Mouse (Mus musculus) urinary bladder, postnatal 4 days (tissue): ENCODE measurements at regions not wholly inside any gene's neighbourhood (a gene's known extent, or its start where the extent isn't known, plus 50 kb on each side); places are given as distances from the start of the nearest gene placed in this dataset.

Source experiments
- DNase-seq, 2 experiments: peaks; one replicate each; pipeline ENCODE4 v3.0.0; 2021 to 2022; ENCODE audit warnings: low spot score in 2 of 2

DNA sequence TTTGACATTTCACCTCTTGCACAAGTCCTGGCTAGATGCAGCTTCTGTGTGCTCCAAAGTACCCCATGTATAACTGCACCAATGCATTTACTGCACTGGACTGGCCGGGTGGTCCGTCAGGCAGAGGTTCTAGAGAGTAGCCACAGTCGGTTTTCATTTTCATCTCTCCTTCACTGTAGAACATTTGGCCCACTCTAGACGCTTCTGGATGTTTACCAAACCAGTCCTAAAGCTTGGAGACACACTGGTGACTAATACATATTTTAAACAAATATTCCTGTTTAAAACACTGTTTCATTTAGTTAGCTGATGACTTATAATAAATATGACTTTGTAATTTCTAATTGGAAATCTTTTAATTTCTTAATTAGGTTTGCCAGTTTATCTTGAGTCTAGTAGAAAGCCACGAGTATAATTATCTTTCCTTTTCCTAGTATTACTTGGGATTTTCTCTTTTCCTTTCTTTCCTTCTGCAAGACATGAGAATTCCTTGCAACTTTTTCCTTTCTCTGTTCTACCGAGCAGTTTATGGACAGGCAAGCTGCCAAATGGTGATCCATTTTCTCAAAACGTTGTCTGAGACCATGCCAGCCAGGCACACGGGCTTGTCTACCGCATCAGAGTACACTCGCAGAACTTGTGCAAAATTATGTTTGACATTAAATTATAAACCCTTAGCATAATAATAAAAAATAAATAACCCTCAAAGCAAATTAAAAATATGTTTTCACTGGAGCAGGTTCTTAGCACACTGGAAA is 250.4 kb upstream of the Zeb2 start:
- no peak for DNase-seq

DNA sequence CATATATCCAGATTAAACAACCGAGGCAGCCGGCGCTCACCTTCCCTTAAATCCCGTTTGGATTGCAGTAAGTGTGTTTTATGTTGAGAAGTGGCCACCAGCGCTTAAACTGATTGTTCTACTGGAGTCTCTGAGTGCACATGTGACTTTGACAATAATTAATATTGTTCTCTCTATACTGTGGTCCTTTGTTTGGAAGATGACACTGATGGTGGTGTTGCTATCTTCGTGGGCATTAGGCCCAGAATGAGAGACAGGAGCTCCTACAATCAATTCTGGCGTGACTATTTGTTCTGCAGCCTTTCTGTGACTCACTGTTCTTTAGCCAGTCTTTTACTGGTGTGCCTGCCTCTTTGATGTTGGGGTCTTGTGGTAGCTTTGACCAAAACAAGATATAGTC is 240.1 kb upstream of the Zeb2 start:
- no peak for DNase-seq

DNA sequence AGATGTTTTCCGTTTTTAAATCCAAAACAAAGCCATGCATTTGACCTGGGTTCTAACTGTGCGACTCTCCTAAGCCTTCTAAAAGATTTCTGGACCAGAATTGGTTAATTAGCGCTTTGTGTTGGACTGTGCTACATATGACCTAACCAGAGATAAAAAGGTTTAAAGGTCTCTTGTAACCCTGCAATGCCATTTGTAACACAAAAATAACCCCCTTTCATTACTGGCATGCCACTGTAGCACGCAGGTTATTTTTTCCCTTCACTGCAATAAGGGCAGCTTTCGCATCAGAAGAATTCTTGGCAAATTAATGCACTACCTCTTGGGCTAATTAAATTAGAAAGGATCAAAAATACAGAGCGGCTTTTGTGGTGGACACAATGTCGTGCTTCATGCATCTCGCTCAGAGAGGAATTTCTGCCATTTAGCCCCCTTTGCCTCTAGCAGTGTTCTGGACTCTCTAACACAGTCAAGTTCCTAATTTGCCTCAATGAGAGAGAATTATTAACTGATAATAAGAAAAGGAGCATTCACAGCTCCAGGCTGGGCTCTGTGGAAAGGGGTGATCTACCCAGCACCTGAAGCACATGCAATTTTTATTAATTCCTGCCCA is 239.5 kb upstream of the Zeb2 start:
- DNase-seq: no peak

DNA sequence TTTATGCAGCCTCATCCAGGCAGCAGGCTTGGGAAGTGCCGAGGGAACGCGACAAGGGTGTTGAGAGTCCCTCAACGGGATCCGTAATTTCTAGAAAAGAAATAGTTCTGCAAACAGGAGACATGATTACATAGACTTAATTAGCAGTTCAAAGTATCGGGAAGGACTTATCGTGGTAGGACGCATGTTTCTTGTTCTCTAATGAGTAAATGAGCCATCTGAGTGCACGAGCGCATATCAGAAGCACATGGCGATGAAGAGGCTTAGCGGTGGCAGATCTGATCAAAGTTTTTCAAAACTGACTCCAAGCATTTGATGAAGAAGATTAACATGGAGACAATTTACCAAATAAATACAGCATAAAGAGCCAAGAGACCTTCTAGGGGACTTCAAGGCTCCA is 238.8 kb upstream of the Zeb2 start:
- DNase-seq: no peak

DNA sequence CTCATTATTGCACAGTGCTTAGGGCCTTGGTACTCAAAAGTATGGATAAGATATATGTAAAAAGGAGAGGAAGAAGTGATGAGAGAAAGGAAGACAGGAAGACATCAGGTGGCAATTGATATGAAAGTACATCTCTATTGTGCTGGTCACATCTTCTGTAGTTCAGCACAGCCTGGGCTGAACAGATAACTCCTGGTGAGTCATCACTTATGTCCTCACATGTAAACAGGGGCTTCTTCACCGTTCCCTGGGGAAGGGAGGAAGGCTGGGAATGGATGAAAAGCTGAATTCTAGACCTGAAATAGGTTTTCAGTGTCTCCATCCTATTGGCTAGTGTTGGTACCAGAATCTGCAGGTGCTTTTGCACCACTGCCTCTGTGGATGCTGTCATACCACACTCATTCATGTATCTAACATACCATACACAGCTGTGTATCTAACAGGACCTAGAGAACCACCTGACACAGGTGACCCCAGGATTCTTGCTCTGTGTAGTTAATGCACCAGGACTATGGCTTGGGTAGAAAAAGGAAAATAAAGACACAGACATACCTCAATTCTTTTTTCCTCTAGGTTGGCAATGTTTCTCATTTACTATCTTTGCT is 234.4 kb upstream of the Zeb2 start:
- no peak for DNase-seq

DNA sequence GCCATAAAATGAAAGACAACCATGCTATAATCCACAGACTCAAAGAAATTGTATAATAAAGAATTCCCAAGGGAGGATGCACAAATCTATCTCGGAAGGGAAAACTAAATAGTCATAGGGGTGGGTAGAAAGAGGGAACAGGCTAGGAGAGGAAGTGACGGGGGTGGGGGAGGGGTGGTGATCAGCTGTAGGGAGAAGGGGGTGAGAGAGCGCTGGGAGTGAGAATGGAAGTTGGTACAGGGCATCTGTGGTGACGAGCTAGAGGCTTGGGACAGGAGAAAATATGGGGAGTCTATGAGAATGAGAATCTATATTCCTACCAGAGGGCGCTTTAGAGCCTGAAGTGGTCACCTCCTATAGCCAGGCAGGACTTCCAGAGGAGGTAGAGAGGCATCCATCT is 229.2 kb upstream of the Zeb2 start:
- DNase-seq: no peak

DNA sequence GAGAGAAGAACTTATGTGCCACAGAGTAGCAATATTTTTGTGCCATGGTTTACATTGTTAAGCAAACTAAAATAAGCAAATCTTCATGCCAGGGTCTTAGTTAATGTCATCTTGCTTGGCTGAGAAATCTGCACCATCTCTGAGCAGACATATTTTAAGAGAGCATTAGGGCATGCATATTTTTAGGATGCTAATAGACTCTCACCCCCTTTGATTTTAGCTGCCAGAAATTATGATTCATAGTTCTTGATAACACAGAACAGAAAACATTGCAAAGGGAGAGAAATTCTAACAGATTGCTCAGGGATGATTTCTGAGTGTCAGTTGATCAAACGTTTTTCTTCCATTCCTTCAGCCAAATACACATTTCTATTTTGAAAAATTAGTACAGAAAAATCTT is 222.7 kb upstream of the Zeb2 start:
- no peak for DNase-seq

DNA sequence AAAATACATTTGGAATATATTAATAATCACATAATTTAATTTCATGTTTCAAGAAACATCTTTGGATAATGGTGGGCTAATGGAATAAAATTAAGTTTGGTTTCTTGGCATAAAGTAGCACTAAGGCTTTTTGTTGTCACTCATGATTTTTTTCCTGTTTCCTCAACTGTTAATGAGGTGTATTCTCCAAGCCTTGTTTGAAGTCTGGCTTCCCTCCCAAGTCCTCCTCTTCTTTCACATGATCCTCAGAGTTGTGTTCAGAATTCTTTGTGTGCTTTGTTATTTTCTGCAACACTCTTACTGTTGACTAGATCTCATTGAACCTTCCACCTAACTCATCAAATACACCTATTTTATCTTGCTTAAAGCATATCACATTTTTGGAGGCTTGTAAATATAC is 221.6 kb upstream of the Zeb2 start:
- no peak for DNase-seq

DNA sequence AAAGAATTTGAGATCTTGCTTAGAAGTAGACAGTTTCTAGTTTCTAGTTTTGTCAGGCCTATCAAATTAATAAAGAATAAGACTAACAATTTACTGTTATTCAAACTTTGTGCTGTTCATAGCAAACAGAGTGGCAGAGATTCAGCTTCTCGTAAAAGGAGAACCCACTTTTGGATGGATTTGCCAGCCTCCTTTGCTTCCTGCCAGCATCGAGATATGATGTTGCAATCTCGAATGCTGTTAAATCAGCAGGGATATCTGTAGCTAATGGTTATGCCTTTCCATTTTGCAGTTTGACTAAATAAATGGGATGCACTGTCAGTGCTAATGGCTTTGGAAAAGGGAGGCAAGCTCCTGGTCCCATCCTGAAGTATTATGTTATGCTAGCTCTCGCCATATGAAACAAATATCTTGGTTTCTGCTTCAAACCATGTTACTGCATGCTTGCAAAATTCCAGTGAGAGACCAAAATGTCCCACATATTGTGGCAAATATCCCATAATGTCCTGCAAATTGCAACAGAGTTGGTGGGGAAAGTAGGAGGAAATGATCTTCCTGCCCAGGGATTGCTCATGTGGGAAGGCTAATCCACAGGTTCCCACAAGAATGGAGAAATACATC is 199.9 kb upstream of the Zeb2 start:
- DNase-seq: no peak

DNA sequence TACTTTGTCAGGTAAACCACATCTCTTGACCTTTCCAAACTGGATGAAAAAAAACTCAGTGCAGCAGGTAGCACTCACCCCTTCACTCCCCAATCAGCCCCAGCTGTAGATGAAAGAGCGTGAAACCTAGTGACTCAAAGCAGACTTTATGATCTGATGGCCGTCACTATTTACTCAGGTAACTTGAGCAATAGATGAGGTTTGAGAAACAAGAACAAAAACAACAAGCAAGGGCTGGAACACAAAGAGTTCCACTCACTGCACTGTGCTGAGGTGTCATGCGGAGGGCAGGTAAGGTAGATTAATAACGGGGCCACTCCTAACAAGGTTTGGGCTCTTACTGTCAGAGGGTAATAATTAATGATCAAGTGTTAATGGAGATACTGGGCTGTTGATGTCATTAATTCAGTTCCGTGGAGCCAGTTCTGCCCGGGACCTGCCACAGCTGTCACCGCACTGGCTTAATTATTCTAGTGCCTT is 170.4 kb upstream of the Zeb2 start:
- no peak for DNase-seq

DNA sequence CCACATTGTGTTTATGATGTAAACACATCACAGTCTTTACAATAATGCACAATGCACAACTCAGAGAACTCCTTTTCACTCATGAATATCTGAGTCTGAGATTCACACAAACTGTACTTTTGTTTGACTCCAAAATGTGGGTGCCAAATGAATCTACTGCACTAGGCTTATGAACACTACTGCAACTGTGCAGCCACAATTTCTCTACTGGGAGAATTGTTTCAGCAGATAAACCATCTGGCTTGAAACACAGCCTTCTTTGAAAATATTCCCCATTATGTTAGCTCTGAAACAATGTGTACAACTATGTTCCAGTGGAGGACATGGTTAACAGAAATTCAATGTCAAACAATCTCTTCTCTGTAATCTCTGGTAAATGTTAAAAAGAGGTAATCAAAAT is 166.6 kb upstream of the Zeb2 start:
- DNase-seq: no peak

DNA sequence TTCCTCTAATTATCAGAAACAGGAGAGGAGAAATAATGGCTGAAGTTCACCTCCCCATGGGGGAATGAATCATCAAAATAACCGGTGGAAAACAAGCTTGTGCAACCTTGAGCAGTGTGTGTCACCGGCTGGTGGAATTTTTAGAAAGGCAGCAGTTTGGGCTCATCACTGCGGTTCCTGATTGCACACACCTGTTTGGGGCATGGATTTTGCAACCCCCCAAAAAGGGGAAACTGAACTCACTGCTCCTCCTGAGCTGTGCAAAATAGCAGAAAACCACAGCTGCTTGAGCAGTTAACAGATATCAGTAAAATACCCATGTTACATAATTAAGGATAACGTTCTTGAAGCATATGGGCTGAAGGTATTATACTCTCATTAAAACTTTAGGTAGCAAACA is 162.3 kb upstream of the Zeb2 start:
- no peak for DNase-seq

DNA sequence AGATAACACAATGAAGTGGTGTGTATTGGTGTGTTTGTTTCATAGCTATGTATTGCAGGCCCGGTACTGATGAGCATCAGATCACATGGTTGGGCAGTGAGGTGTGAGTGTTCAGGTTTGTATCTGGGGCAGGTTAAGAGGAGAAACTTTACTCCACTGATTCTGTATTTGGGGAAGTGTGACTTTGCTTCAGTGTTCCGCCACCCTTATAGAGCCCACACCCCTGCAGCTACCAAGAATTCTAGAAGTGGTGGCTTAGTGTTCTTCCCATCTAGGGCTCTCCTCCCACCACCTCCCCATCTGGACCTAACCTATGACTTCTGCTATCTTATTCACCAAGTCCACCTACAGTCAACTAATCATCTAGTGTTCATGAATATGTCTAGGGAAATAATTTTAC is 160.4 kb upstream of the Zeb2 start:
- no peak for DNase-seq

DNA sequence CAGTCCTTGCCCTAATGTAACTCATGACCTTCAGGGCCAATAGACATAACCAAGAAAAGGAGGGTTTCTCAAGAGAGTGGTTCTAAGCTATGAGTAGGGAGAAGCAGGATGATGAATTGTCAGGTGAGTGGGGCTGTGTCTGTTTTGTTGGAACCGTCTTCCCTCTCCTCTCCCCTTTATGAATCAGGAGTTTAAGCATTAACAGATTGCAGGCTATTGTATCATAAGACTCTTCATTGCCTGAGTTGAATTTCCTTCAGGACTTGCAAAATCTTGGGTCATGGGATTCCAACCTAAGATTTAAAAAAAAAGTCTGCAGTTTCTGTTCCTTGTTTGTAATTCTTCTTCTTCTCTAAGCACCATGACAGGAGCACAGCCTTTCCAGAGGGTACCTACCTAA is 159.5 kb upstream of the Zeb2 start:
- no peak for DNase-seq

DNA sequence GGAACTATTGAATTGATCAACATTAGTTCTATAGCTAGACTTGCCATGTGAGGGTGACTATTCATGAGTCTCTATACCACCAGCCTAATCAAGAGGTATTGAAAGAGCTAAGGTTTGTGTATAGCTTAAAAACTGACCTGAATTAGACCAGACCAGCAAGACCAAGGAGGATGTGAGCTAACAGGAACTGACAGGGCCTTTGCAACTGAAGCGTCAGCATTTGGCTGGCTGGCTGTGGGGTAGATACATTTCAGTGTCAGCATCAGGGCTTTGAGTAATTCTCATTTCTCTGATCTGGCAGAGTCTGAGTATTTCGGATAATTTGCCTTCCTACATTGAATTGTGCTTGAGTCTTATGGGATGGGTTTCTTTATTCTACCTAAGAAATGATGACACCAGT is 152.8 kb upstream of the Zeb2 start:
- no peak for DNase-seq

DNA sequence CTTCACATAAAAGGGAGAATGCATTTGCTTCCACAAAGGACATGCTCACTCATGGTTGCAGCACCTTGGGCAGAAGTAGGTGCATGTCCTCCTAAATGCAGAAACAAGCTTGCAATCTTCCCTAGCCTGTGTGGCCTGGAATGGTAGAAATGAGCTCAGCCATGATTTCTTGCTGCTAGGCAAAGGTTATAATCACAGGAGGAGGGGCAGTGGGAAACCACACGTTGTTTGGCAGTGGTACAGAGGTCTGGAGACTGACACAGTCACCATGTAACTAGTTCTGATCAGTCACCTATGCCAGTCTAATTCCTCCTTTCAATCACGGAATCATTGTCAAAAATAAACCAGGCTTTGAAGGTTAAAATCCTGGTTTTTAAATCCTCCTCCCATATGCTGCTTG is 148.6 kb upstream of the Zeb2 start:
- DNase-seq: no peak

DNA sequence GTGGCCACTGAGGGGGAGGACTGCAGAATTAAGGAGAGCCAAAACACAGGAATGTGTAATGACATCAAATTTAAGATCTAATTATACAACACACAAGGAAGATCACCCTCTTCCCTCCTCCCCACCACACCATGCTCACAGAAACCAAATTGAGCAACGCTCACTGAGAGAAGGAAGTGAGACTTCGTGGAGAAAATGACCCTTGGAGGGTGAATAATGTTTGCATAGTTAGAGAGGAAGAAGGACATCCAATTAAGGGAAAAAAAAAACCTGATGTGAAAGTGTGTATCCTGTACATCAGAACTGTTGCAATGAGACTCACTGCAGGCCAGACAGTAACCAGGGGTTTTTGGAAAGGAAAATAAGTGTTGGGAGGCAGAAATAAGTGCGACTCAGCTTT is 144.8 kb upstream of the Zeb2 start:
- DNase-seq: no peak

DNA sequence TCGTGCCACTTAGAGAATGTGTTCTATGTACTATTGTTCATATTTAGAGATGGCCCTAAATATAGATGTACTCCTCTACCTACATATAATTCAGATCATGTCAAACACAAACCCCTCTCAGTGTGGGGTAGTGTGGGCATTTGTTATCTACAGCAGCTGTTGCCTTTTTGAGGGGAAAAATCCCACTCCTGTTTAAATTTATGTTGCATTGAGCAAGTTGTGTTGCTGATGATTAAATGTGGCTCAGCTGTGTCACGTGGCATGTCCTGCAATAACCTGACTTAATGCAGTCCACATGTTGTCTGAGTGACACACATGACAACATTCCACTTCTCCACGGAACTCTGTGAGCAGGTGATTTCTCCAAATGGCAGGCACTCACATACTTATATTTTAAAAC is 141.7 kb upstream of the Zeb2 start:
- no peak for DNase-seq

DNA sequence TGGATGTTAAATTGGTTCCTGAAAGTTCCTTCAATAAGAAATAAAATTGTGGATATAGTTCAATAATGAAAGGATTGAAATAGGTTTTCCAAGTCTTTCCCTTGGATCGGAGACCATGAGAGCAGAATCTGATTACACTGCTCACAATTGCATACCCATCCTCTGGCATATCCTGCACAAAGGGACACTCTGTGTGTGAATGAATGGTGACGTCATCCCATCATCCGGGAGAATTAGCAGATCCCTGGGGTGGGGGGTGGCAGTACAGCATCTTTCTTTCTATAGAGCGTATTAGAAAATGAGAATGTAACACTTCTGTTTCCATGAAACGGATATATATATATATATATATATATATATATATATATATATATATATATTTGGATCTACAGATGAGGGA is 139.2 kb upstream of the Zeb2 start:
- DNase-seq: no peak

DNA sequence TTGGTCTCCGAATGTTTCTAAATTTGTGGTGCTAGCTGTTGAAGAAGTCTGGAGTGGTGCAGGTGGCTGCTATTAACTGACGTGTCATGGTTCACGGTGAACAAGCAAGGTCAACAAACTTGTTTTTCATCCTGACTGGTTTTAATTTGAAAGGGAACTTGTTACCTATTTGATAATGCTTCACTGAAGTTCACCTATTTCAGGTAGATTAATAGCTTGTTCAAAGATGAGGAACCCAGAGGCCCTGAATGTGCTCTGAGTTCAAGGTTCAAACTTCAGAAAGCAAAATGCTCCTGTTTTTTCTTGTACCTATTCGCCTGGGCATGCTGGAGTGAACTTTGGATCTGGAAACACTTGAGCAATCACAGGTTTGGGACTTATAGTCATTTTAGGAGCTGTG is 136.7 kb upstream of the Zeb2 start:
- no peak for DNase-seq

DNA sequence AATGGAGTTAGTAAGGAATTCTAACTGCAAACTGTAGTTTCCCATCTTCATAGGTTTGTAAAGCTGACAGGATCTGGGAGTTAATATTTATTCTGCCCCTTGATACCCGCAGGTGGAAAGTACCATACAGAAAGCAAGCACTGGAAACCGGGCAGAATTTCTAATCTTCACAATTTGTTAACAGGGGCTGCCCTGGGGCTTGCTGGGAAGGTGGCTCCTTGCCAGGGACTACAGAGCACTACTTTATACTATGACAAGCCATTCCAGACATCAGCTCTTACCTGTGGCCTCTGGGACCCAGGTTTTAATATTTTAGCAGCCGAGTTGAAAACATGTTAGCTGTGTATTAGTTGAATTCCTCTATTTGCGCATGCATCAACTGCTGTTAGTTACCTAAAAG is 135.1 kb upstream of the Zeb2 start:
- no peak for DNase-seq

DNA sequence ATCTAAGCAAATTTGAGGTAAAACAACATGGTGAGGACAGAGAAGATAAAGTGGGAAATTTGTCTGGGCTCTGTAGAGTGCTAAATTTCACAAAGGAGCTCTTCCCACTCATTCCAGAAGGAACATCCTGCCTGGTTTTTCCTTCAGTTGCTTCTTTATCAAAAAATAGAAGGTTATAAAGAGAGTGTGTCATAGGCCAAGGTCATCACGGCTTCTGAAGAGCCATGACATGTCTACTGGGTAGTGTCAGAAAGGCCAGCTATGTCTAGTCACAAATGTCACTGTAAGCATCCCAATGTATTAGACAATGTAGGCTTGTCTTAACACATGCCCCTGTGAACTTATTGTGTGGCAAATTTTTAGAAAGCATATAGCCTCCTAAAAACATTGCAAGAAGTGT is 132.5 kb upstream of the Zeb2 start:
- no peak for DNase-seq
